Mouse (Mus musculus): ENCODE measurements around the gene Sfxn1.
A peak's percentile ranks its signal among the peaks of the same experiment; 100 is the strongest.

Sfxn1 gene

GRCm38 (mm10) chr13:54077470-54078174 is 6.0 kb downstream of the Sfxn1 start:
- no peak for DNase-seq

- DNase-seq: no peak
Measured at GRCm38 (mm10) chr13:54079782-54080759, 8.4 kb downstream of the Sfxn1 start.

GRCm38 (mm10) chr13:54080785-54081184 is 9.1 kb downstream of the Sfxn1 start:
- DNase-seq: no peak

GRCm38 (mm10) chr13:54082946-54083345 is 11.3 kb downstream of the Sfxn1 start:
- no peak for DNase-seq

GRCm38 (mm10) chr13:54084178-54084577 is 12.5 kb downstream of the Sfxn1 start:
- no peak for DNase-seq

GRCm38 (mm10) chr13:54084826-54085225 is 13.2 kb downstream of the Sfxn1 start:
- DNase-seq: no peak

GRCm38 (mm10) chr13:54085266-54085665 is 13.6 kb downstream of the Sfxn1 start:
- DNase-seq: no peak

- DNase-seq: no peak
Measured at GRCm38 (mm10) chr13:54091719-54092118, 20.1 kb downstream of the Sfxn1 start.

- no peak for DNase-seq
Measured at GRCm38 (mm10) chr13:54094349-54094748, 22.7 kb downstream of the Sfxn1 start.

GRCm38 (mm10) chr13:54094963-54095362 is 23.3 kb downstream of the Sfxn1 start:
- no peak for DNase-seq

GRCm38 (mm10) chr13:54095721-54096120 is 24.1 kb downstream of the Sfxn1 start:
- no peak for DNase-seq

- no peak for DNase-seq
Measured at GRCm38 (mm10) chr13:54097227-54097626, 25.6 kb downstream of the Sfxn1 start.

GRCm38 (mm10) chr13:54097797-54098196 is 26.1 kb downstream of the Sfxn1 start:
- DNase-seq: no peak

GRCm38 (mm10) chr13:54101031-54101820 is 29.6 kb downstream of the Sfxn1 start:
- DNase-seq: no peak

GRCm38 (mm10) chr13:54102061-54102460 is 30.4 kb downstream of the Sfxn1 start:
- DNase-seq: no peak

GRCm38 (mm10) chr13:54103271-54103670 is 31.6 kb downstream of the Sfxn1 start:
- no peak for DNase-seq

GRCm38 (mm10) chr13:54103866-54104265 is 32.2 kb downstream of the Sfxn1 start:
- DNase-seq: no peak

GRCm38 (mm10) chr13:54113819-54114550 is 42.3 kb downstream of the Sfxn1 start:
- peak; percentile 63 for DNase-seq

GRCm38 (mm10) chr13:54114931-54115330 is 43.3 kb downstream of the Sfxn1 start:
- DNase-seq: no peak

- no peak for DNase-seq
Measured at GRCm38 (mm10) chr13:54115779-54116178, 44.1 kb downstream of the Sfxn1 start.

GRCm38 (mm10) chr13:54118355-54118754 is 46.7 kb downstream of the Sfxn1 start:
- no peak for DNase-seq

GRCm38 (mm10) chr13:54137756-54138410 is 66.2 kb downstream of the Sfxn1 start:
- no peak for DNase-seq
